Mouse (Mus musculus) embryonic facial prominence, embryonic 15.5 days (tissue): ENCODE data around the gene Btrc. TPM values are rescaled to one million over a fixed set of nuclear protein-coding genes. Genes with fewer than 3 reads are reported as not detected.
A peak's percentile ranks its signal among the peaks of the same experiment; 100 is the strongest.

Experiments used
- ATAC-seq: fragments of 200-750 bp; cut with Nextera tagmentation; 2 replicates; pipeline ENCODE4 v1.8.0; 2017; ENCODE audit warnings: low read depth, moderate TSS enrichment; ENCODE audit not compliant: insufficient number of reproducible peaks, low FRiP score, low TSS enrichment
- H3K27ac ChIP-seq: fragments of 300-500 bp; sonication (generic); replicated peaks from 2 replicates; pipeline ENCODE4 v1.5.1; 2015; ENCODE audit warnings: mild to moderate bottlenecking, inconsistent platforms
- H3K27me3 ChIP-seq: fragments of 300-500 bp; sonication (generic); 2 replicates; pipeline ENCODE4 v1.6.1; 2015; ENCODE audit warnings: inconsistent platforms
- H3K36me3 ChIP-seq: fragments of 300-500 bp; sonication (generic); 2 replicates; pipeline ENCODE4 v1.6.1; 2015; ENCODE audit warnings: mild to moderate bottlenecking, inconsistent platforms
- H3K4me1 ChIP-seq: fragments of 300-500 bp; sonication (generic); 2 replicates; pipeline ENCODE4 v1.6.1; 2015; ENCODE audit warnings: inconsistent platforms
- H3K4me2 ChIP-seq: fragments of 300-500 bp; sonication (generic); replicated peaks from 2 replicates; pipeline ENCODE4 v1.6.1; 2015; ENCODE audit warnings: mild to moderate bottlenecking, inconsistent platforms
- H3K4me3 ChIP-seq: fragments of 300-500 bp; sonication (generic); replicated peaks from 2 replicates; pipeline ENCODE4 v1.5.1; 2015; ENCODE audit warnings: mild to moderate bottlenecking, inconsistent platforms
- H3K9ac ChIP-seq: fragments of 300-500 bp; sonication (generic); 2 replicates; pipeline ENCODE4 v1.6.1; 2015; ENCODE audit warnings: inconsistent platforms
- H3K9me3 ChIP-seq: fragments of 300-500 bp; sonication (generic); replicated peaks from 2 replicates; pipeline ENCODE4 v1.6.1; 2016; ENCODE audit warnings: inconsistent platforms
- WGBS: fragments of 180-500 bp; shearing (Covaris S2); methylation state at CpG from one replicate; pipeline ENCODE4 v1.1.7; 2015; 5-methylcytosine and 5-hydroxymethylcytosine counted together
- polyA plus RNA-seq: library from polyadenylated mRNA; unstranded; fragments of >200 nt; fragmentation: Nextera tagmentation; extraction: Ambion mirVana; gene quantifications from 2 replicates; pipeline ENCODE4 v1.2.1, GENCODE M21; 2015

The Btrc gene
- polyA plus RNA-seq, 1 experiment from 2014 or later, result 48.4 TPM

DNA sequence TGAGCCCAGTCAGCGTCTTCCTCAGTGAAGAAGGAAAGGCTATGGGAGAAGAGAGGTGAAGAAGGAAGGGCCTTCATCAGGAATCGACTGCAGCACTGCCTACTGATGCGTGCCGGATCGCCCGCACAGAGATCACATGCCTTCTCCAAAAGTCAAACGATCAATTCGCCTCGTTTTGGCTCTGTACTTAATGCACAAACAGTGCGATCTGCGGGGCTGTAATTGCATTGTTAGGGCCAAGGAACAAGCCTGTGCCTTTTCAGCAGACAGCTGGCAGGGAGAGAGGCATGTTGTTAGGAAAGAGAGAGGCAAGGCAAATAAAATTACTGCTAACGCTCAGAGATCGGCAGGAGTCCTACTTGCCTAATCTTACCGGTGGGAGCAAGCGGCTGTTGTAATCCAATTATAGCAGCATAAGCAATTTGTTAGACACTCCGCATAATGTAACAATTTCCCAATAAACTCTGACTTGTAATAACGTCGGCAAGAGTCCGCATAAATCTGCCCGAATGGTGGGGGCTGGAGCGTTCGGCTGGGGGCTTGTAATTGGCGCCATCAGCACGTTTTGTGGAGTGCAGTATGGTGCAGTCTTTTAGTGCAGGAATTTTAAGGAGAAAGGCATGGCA lies 112.5 kb downstream of the Btrc start:
- 38% methylated on average over 24 of the region's 24 CpGs for WGBS
- ATAC-seq, result no peak
- Histone ChIP-seq H3K9me3 (no peaks in the 10 kb centered on the region), H3K4me3 (peak overlapping the region; percentile 1; the same call in 1 of the 2 replicates), H3K27me3 (no peaks in the 10 kb centered on the region), H3K9ac (no peak overlapping the region), H3K27ac (no peak overlapping the region), H3K36me3 (no peaks in the 10 kb centered on the region), H3K4me1 (peaks cover 20% of the 10 kb centered on the region), H3K4me2 (peak overlapping the region; percentile 19)

- Histone ChIP-seq H3K9me3 (no peaks in the 10 kb centered on the region), H3K9ac (no peak overlapping the region), H3K27ac (no peak overlapping the region), H3K4me2 (no peak overlapping the region), H3K36me3 (no peaks in the 10 kb centered on the region), H3K4me3 (no peak overlapping the region), H3K4me1 (peaks cover 18% of the 10 kb centered on the region), H3K27me3 (no peaks in the 10 kb centered on the region)
- ATAC-seq, result no peak
- 83% methylated on average over 6 of the region's 6 CpGs for WGBS
Measured at GRCm38 (mm10) chr19:45479548-45479947, 116.0 kb downstream of the Btrc start.

- Histone ChIP-seq H3K9me3 (no peaks in the 10 kb centered on the region), H3K4me3 (no peak overlapping the region), H3K27ac (no peak overlapping the region), H3K9ac (no peak overlapping the region), H3K36me3 (no peaks in the 10 kb centered on the region), H3K27me3 (no peaks in the 10 kb centered on the region), H3K4me2 (no peak overlapping the region), H3K4me1 (peaks cover 15% of the 10 kb centered on the region)
- ATAC-seq, result no peak
- WGBS, result 83% methylated on average over 2 of the region's 2 CpGs
Measured at GRCm38 (mm10) chr19:45480490-45480889, 117.0 kb downstream of the Btrc start.

- no peaks in the 10 kb centered on the region for H3K9me3 ChIP-seq
- peaks cover 11% of the 10 kb centered on the region for H3K4me1 ChIP-seq
- H3K36me3 ChIP-seq, result no peaks in the 10 kb centered on the region
- no peak overlapping the region for H3K9ac ChIP-seq
- H3K4me2 ChIP-seq, result no peak overlapping the region
- 80% methylated on average over 4 of the region's 4 CpGs for WGBS
- no peak overlapping the region for H3K4me3 ChIP-seq
- H3K27ac ChIP-seq, result no peak overlapping the region
- no peak for ATAC-seq
- no peaks in the 10 kb centered on the region for H3K27me3 ChIP-seq
Measured at GRCm38 (mm10) chr19:45480951-45481350, 117.4 kb downstream of the Btrc start.

GRCm38 (mm10) chr19:45483470-45483869 lies 119.9 kb downstream of the Btrc start:
- WGBS, result 35% methylated on average over 2 of the region's 2 CpGs
- Histone ChIP-seq H3K9ac (no peak overlapping the region), H3K36me3 (no peaks in the 10 kb centered on the region), H3K4me3 (no peak overlapping the region), H3K27ac (no peak overlapping the region), H3K27me3 (no peaks in the 10 kb centered on the region), H3K9me3 (no peaks in the 10 kb centered on the region), H3K4me1 (peaks cover 4% of the 10 kb centered on the region; the same call in 1 of the 2 replicates), H3K4me2 (no peak overlapping the region)
- ATAC-seq, result no peak

GRCm38 (mm10) chr19:45486206-45486991 lies 122.9 kb downstream of the Btrc start:
- Histone ChIP-seq H3K4me3 (no peak overlapping the region), H3K9ac (no peak overlapping the region), H3K27ac (no peak overlapping the region), H3K27me3 (no peaks in the 10 kb centered on the region), H3K4me2 (no peak overlapping the region), H3K4me1 (peaks cover 4% of the 10 kb centered on the region; the same call in 1 of the 2 replicates), H3K36me3 (no peaks in the 10 kb centered on the region), H3K9me3 (no peaks in the 10 kb centered on the region)
- 90% methylated on average over 6 of the region's 6 CpGs for WGBS
- ATAC-seq, result no peak

- Histone ChIP-seq H3K9me3 (no peaks in the 10 kb centered on the region), H3K4me2 (no peak overlapping the region), H3K27ac (no peak overlapping the region), H3K9ac (no peak overlapping the region), H3K4me1 (peaks cover 4% of the 10 kb centered on the region; the same call in 1 of the 2 replicates), H3K27me3 (no peaks in the 10 kb centered on the region), H3K4me3 (no peak overlapping the region), H3K36me3 (no peaks in the 10 kb centered on the region)
- WGBS, result 80% methylated on average over 3 of the region's 3 CpGs
- ATAC-seq, result no peak
Measured at GRCm38 (mm10) chr19:45486992-45487387, 123.5 kb downstream of the Btrc start.

DNA sequence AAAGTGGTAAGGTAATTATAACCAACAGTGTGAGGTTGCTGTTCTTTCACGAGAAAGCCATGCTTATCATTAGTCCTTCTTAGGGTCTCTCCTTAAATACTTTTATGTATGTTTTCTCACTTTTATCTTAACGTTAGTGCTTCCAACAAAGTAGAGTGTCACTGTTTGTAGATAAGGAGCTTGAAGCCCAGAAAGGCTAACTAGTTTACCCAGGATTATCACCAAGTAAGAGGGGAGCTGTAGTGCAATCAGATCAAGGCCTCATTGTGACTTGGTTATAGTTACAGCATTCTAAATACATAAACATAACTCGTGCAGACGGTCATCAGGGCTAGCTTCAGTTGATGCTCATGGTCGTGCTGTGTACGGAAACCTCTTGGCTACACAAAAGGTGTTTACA lies 126.4 kb downstream of the Btrc start:
- Histone ChIP-seq H3K4me1 (peaks cover 13% of the 10 kb centered on the region; the same call in 1 of the 2 replicates), H3K9ac (no peak overlapping the region), H3K4me3 (no peak overlapping the region), H3K27me3 (no peaks in the 10 kb centered on the region), H3K4me2 (no peak overlapping the region), H3K27ac (no peak overlapping the region), H3K9me3 (no peaks in the 10 kb centered on the region), H3K36me3 (no peaks in the 10 kb centered on the region)
- no peak for ATAC-seq
- 75% methylated on average over 6 of the region's 6 CpGs for WGBS

DNA sequence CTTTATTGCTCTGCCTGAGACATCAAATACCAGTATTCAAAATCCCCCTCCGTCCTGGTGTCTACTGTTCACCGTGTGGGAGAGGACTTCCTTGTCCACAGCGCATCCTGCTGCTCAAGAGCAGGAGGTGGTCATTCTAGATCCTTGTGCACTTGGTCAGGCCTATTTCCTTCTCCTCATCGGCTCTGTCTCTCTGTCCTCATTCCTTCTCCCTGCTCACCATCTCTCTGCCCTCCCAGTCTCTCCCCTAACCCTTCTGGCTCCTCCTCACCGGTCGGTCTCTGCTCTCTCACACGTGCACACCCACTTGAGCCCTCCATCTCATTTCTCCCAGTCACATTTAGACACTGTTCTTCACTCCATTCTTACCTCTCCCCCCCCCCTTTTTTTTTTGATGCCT lies 127.7 kb downstream of the Btrc start:
- Histone ChIP-seq H3K4me1 (peaks cover 13% of the 10 kb centered on the region; the same call in 1 of the 2 replicates), H3K4me2 (no peak overlapping the region), H3K27me3 (no peaks in the 10 kb centered on the region), H3K4me3 (no peak overlapping the region), H3K27ac (no peak overlapping the region), H3K36me3 (no peaks in the 10 kb centered on the region), H3K9me3 (no peaks in the 10 kb centered on the region), H3K9ac (no peak overlapping the region)
- WGBS, result 80% methylated on average over 7 of the region's 7 CpGs
- ATAC-seq, result no peak

DNA sequence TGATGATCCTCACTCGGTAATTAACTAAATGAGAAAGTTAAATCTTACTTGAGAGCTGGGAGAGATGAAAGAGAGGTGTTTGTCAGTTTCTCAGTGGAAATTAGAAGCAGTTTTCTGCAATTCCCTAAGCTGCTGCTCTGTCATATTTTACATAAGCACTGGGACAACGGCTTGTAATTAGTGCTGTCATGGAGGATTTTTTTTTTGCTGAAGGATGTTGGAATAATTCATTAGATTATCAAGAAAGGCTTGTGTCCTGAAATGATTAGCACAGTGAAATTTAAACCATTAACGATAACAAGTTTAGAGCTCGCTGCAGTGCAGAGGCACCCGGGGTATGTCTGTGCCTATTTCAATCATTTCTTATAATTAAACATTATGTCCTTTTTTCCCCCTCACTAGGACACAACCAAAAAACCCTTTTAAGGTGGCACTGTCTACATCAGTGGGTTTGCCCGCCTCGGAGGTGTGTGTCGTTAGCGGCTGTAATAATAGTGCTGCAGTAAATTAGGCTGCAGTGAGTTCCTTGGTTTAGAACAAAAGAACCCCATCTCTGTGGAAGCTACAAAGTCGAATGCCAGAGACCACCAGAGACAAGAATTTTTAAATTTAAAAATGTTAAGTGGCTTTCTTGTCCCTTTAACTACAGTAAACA lies 130.7 kb downstream of the Btrc start:
- WGBS, result 60% methylated on average over 10 of the region's 10 CpGs
- H3K9me3 ChIP-seq, result no peaks in the 10 kb centered on the region
- peaks cover 13% of the 10 kb centered on the region; the same call in 1 of the 2 replicates for H3K4me1 ChIP-seq
- ATAC-seq, result no peak
- no peak overlapping the region for H3K27ac ChIP-seq
- no peaks in the 10 kb centered on the region for H3K27me3 ChIP-seq
- no peak overlapping the region for H3K4me2 ChIP-seq
- H3K36me3 ChIP-seq, result no peaks in the 10 kb centered on the region
- no peak overlapping the region for H3K9ac ChIP-seq
- H3K4me3 ChIP-seq, result no peak overlapping the region

DNA sequence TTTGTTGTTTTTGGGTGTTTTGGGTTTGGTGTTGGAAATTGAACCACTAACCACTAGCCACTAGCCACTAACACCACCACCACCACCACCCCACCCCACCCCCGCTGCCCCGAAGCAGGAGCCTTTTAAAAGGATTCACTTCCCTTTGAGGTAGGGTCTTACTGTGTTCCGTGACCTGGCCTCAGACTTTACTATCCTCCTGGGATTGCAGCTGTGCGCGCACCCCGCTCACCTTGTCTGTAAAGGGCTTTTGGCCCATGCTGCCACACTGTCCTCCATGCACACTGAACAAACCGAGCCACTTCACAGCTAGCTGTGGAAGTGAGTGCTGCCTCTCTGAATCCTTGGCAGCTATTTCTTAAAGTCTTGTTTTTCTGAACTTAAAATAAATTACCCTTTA lies 141.9 kb downstream of the Btrc start:
- no peaks in the 10 kb centered on the region for H3K9me3 ChIP-seq
- H3K9ac ChIP-seq, result no peak overlapping the region
- 80% methylated on average over 7 of the region's 7 CpGs for WGBS
- H3K27me3 ChIP-seq, result no peaks in the 10 kb centered on the region
- H3K4me3 ChIP-seq, result no peak overlapping the region
- H3K4me2 ChIP-seq, result no peak overlapping the region
- ATAC-seq, result no peak
- H3K4me1 ChIP-seq, result no peaks in the 10 kb centered on the region
- H3K36me3 ChIP-seq, result peaks cover 2% of the 10 kb centered on the region; the same call in 1 of the 2 replicates
- no peak overlapping the region for H3K27ac ChIP-seq
